In genomic region chr6:114089626-114090025, GRCm38 (mm10) we compare ENCODE assay signal across 9 mouse cellular contexts. TPM values are rescaled to one million over a fixed set of nuclear protein-coding genes. Genes with fewer than 3 reads are reported as not detected.
DNase-seq lines count a peak whose midpoint lies in the region; ATAC-seq and TF ChIP-seq lines count a peak whose summit lies in the region.
"Had no signal": no experiment of that assay in that cellular context is flagged by ENCODE, and none has a peak within 500 bp of the region (broad histone marks: within the 10 kb centered on the region; RNA-seq: fewer than 3 reads in every experiment).

No protein-coding gene starts in this region.

- DNase-seq in gastrocnemius, adult 18-20 months (ENCODE audit: low spot score), result peak; percentile 52
- DNase-seq in gastrocnemius, postnatal 25 days, result no peak
- DNase-seq in ZHBTc4 (ENCODE audit: low read depth, low spot score), result peak; percentile 62
- DNase-seq in gastrocnemius, postnatal 36 days, result peak; percentile 21 to 32
- DNase-seq in layer of hippocampus, adult 9-10 months (ENCODE audit: low spot score), result peak; percentile 75
- DNase-seq in right cerebral cortex, postnatal 25 days, result peak; percentile 61

- H3K4me1 ChIP-seq in cortical plate, adult 2 months (ENCODE audit: control insufficient read depth, insufficient read depth, low read length), result peaks cover 3% of the 10 kb centered on the region
- H3K4me1 ChIP-seq: liver, embryonic 15.5 days had no signal

- peak; percentile 74; the same call in 1 of the 2 replicates for ATAC-seq in megakaryocyte-erythroid progenitor cell, adult 5-6 weeks (replicated peaks; ENCODE audit: low FRiP score, low TSS enrichment, poor library complexity, severe bottlenecking)

- H3K27ac ChIP-seq in cortical plate, adult 2 months (ENCODE audit: insufficient read depth, low read length), result no peak overlapping the region
- H3K27ac ChIP-seq: liver, embryonic 15.5 days had no signal

- TF ChIP-seq CTCF in cortical plate, adult 2 months (IDR thresholded peaks at IDR 0.05; ENCODE audit: extremely low read depth, insufficient read depth, low read length), result peak; percentile 96

- H3K4me3 ChIP-seq in cortical plate, adult 2 months (ENCODE audit: insufficient read depth, low read length), result no peak overlapping the region
- H3K4me3 ChIP-seq: liver, embryonic 15.5 days had no signal

- intact Hi-C loops in gastrocnemius, postnatal 36 days (cut with DNase I), result loop anchor here (2.0 to 10.0 kb wide), 3 partner anchors 159 to 605 kb away; no protein-coding TSS in a partner anchor

- TF ChIP-seq POLR2A in cortical plate, adult 2 months (IDR thresholded peaks at IDR 0.05; ENCODE audit: extremely low read depth, insufficient read depth, low read length), result no peak

RNA-seq across cellular contexts. Expression of gene Slc6a11, which starts 41.4 kb away (rescaled TPM):
- under 1 TPM; 0.07 to 0.11 TPM for total RNA-seq in gastrocnemius, adult 18-20 months (2021)
- under 1 TPM in 1 of 2 experiments, not detected in 1; 0.05 TPM for total RNA-seq in gastrocnemius, postnatal 25 days (2021)
- 123 and 124 TPM in 2 replicates for polyA plus RNA-seq in cortical plate, adult 2 months (2012; rRNA removed)
- total RNA-seq in gastrocnemius, postnatal 36 days (2021), result under 1 TPM; 0.05 to 0.08 TPM
- total RNA-seq in megakaryocyte-erythroid progenitor cell, adult 5-6 weeks (2014; fragmentation: Nextera tagmentation), result not detected in 2 replicates
- total RNA-seq in megakaryocyte-erythroid progenitor cell, adult 5-6 weeks (2017), result not detected in 2 replicates

RNA-seq across cellular contexts. Expression of gene Atp2b2, which starts 47.2 kb away (rescaled TPM):
- under 1 TPM; 0.16 to 0.31 TPM for total RNA-seq in gastrocnemius, adult 18-20 months (2021)
- total RNA-seq in gastrocnemius, postnatal 25 days (2021), result under 1 TPM; 0.24 to 0.33 TPM
- polyA plus RNA-seq in cortical plate, adult 2 months (2012; rRNA removed), result 232 and 238 TPM in 2 replicates
- under 1 TPM; 0.13 to 0.17 TPM for total RNA-seq in gastrocnemius, postnatal 36 days (2021)
- not detected in 2 replicates for total RNA-seq in megakaryocyte-erythroid progenitor cell, adult 5-6 weeks (2014; fragmentation: Nextera tagmentation)
- not detected in 2 replicates for total RNA-seq in megakaryocyte-erythroid progenitor cell, adult 5-6 weeks (2017)
